Mouse (Mus musculus): ENCODE results near the gene C130032M10Rik.
"Not testable (repeated sequence)": the region's sequence is repeated elsewhere in the genome, so short reads cannot be mapped to it uniquely, and the experiment has no call there.

Gene C130032M10Rik

DNA sequence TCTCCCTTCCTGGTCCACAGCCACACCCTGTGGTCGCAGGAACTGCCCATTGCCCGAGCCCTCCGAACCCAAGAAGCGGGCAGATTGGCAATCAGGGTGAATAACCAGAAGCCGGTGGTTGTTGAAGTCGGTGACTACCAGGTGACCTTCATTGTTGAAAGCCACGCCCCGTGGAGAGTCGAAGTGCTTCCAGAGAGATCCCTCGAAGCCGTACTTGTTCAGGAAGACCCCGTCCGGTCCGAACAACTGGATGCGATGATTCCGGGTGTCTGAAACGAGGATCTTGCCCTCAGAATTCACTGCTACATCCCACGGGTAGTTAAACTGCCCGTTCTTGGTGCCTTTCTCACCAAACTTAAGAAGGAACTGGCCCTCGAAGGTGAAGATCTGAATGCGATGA lies 2.7 kb upstream of the C130032M10Rik start:
- in situ Hi-C loops (cut with MboI; ENCODE audit: unreplicated experiment in 2 of 2): no loop called here

DNA sequence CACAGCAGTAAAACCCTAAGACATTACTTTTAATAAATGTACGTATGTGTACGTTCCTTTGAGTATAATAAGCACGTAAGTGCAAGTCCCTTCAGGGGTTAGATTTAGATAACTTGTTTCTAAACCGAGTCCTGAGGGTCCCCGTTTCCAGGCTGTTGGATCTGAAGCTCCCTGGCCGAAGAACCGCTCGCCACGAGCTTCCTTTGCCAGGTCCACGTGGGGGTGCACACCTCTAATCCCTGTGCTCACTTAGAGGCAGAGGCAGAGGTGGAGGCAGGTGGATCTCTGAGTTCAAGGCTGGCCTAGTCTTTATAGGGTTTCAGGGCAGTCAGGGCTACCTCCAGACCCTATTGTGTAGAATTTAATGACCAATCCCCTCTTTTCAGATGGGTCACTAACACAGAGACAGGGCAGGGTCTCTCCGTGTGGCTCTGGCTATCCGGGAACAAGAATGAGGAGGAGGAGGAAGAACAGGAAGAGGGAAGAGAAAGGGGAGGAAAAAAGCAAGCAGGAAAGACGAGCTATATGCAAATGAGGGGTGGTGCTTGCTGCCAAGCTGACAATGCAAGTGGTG lies 2.5 kb downstream of the C130032M10Rik start:
- in situ Hi-C loops (cut with MboI; ENCODE audit: unreplicated experiment in 2 of 2): no loop called here

DNA sequence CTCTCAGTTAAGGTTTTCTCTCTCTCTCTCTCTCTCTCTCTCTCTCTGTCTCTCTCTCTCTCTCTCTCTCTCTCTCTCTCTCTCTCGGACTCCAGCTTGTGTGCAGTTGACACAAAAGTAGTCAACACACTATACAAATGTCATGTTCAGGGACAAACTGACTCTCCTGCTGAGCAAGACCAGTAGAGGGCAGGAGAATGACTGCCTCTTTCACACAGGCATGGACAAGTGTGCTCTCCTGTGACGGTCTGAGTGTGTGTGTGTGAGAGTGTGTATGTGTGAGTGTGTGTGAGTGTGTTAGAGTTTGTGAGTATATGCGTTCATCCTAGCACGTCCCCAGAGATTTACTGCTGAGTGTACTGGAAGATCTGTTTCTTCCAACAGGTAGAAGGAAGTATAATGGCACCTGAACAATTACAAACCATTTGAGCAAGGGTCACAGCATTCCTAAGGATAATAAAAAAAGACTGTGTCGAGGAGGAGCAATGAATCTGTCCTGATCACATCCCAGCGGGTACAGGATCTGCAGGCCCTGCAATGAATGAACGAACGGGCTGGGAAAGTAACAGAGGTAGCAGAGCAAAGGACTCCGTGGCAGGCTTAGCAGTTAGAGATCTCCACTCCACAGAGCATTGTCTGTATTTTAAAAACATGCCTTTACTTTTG lies 3.4 kb downstream of the C130032M10Rik start:
- in situ Hi-C loops (cut with MboI; ENCODE audit: unreplicated experiment in 2 of 2): no loop called here

DNA sequence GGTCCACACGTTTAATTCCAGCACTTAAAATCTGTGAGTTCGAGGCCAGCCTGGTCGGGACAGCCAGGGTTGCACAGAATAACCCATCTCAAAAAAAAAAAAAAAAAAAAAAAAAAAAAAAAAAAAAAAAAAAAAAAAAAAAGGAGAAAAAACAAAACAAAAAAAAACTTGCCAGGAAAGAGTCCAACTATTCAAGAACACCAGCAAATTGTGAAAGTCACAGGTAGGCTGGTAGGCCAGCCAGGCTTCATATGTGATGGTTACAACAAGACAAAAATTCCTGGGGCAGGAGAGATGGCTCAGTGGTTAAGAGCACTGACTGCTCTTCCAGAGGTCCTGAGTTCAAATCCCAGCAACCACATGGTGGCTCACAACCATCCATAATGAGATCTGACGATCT lies 5.0 kb downstream of the C130032M10Rik start:
- in situ Hi-C loops (cut with MboI; ENCODE audit: unreplicated experiment in 2 of 2): not testable (repeated sequence)

DNA sequence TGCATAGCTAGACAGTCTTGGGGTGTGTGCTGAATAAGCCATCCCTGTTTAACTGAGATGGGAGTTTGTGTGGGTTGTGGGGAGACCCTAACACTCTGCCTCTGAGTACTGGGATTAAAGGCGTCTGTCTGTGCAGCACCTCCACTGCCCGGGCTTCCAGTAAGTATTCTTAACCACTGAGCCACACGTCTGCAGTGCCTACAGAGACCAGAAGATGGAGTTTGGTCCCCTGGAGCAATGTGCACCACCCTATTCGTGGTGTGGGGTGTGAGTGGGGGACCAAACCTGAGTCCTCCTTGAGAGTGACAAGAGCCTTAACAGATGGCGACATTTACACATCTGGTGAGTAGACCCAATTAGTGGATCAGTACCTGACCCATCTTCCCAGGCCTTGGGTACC lies 6.5 kb downstream of the C130032M10Rik start:
- in situ Hi-C loops (cut with MboI; ENCODE audit: unreplicated experiment in 2 of 2): no loop called here

DNA sequence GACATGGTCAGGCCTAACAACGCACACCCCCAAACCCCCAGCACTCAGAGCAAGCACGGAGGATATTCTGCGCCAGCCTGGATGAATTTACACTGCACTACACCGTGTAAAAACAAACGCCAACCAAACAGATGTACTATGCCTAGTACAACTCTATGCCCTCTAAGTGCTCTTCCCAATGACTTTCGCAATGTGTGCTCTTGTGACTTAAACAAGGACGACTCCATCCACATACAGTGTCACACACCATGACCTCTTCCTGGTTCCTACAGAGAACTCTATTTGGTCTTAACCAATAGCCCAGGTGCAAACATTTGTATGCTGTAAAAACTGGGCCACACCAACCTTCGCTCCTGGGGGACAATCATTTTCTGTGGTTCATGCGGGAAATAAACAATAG lies 7.0 kb downstream of the C130032M10Rik start:
- in situ Hi-C loops (cut with MboI; ENCODE audit: unreplicated experiment in 2 of 2): no loop called here

DNA sequence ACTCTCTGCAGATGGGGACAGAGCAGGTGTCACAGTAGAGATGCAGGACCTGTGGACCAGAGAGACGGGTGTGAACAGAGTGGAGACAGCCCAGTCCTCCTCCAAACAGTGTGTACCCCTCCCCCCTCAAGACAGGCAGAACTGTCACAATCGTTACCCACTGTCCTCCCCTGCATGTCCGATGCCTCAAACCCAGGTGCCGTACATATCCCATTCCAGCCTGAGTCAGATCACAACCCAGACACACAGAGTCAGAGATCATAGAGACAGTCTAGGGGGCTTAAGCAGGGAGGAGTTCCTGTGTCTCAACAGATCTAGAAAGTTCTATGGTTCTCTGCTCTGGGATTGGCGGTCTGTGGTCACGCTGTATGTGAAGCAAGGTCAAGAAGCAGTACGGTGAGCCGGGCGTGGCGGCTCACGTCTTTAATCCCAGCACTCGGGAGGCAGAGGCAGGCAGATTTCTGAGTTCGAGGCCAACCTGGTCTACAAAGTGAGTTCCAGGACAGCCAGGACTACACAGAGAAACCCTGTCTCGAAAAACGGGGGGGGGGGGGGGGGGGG lies 9.7 kb downstream of the C130032M10Rik start:
- in situ Hi-C loops (cut with MboI; ENCODE audit: unreplicated experiment in 2 of 2): no loop called here

DNA sequence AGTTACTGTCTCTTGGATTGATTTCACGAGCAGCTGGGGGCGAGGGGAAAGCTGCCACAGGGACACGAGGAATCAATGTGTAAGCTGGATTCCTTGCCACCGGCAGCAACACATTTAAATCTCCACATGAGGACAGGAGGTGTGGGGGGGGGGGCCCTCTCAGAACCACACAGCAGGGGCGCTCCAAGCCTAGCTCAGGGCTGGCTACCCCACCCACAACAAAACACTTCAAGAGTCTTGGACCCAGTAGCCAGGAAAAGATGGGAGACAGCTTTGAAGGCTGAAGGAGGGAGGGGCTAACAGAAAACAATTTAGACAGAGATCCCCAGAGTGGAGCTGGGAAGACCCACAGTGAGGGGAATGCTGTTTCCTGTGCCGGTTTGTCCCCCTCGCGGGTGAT lies 10.4 kb downstream of the C130032M10Rik start:
- in situ Hi-C loops (cut with MboI; ENCODE audit: unreplicated experiment in 2 of 2): no loop called here

DNA sequence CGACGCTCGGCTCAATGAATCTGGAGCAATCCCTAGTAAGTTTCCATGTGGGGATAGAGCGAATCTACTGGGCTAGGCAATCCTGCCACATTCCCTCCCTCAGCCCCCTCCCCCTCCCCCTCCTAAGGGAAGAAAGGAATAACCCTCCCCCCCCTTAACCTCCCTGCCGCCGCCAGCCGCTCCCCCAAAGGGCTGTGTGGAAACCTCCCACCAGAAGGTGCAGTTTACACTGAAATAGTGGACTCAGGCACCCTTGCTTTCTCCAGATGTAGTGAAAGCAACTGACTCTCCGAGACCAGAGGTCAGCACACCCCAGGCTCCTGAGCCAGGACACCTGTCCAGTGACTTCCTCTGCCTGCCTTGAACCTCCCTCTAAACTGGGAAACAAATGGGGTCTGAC lies 11.1 kb downstream of the C130032M10Rik start:
- in situ Hi-C loops (cut with MboI; ENCODE audit: unreplicated experiment in 2 of 2): no loop called here

DNA sequence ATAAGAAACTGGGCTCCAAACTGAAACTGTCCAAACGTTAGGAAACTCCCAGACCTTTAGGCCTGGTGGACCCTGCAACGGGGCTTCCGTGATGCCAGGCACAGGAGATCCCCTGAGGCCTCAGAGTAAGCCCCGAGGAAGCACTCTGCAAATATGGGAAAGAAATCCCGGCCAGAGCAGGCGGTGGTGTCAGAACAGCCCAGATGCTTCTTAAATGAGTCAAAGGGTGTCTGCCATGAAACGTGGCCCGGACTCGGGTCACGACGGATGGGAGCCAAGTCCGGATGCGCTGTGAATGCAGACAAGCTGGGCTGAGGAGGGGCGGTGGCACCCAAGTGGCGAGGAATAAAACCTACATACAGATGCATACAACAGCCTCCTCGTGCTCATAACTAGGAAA lies 11.6 kb downstream of the C130032M10Rik start:
- in situ Hi-C loops (cut with MboI; ENCODE audit: unreplicated experiment in 2 of 2): no loop called here

DNA sequence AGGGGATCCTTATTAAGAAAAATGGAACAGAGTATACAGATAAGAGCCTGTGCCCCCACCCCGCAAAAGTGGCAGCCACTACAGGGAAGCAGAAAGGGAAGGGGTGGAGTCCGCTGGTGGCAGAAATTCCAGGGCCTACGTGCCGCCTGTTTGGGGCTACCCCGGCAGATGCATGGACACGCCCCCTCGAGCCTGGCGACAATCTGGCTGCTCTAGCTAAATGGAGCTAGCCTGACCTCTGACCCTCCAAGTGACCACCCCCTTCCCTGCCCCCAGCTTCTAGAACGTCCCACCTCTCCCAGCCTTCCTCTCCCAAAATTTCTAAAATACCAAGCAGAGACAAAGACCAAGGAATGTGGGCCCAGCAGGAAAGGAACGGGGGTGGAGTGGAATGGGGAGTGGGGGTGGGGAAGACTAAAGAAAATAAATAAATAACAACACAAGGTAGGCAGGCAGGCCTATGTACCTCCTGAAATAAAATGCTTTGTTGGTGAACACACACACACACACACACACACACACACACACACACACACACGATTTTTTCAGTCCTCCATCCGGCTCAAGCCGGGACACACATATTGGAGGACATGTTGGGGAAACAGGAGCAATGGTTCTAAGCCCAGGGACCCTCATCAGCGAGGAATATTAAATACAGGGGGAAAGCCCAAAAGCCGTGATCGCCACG lies 12.6 kb downstream of the C130032M10Rik start:
- in situ Hi-C loops (cut with MboI; ENCODE audit: unreplicated experiment in 2 of 2): no loop called here

DNA sequence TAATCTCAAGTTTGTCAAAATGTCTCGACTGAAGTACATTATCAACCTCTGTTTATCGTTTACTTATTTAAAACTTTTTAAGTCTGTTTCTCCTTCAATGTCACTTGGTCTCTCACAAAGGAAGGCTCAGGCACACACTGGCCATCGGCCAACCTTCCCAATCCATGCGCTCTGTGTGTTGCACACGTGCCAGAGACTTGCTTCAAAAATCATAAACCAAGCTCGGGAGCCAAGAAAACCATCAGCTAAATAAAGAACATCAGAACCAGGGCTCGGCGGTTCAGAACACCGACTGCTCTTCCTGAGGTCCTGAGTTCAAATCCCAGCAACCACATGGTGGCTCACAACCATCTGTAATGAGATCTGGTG lies 13.2 kb downstream of the C130032M10Rik start:
- in situ Hi-C loops (cut with MboI; ENCODE audit: unreplicated experiment in 2 of 2): no loop called here

DNA sequence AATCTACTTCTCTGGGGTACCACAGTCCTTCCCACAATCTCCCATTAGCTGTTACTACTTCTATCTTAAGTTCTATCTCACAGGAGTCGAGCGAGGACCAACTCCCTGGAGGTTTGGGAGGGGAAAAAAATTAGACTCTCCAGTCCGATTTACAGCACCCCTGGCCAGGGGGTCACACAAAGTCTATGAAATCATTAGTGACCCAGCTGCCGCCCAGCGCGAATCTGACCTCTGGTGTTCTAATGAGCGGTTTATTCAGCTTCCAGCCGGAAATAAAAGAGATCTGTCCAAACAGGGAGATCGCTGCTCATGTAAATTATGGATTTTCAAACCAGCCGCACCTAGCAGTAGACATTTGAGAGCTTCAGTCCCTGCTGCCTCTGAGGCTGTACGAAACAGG lies 15.8 kb downstream of the C130032M10Rik start:
- in situ Hi-C loops (cut with MboI; ENCODE audit: unreplicated experiment in 2 of 2): no loop called here

DNA sequence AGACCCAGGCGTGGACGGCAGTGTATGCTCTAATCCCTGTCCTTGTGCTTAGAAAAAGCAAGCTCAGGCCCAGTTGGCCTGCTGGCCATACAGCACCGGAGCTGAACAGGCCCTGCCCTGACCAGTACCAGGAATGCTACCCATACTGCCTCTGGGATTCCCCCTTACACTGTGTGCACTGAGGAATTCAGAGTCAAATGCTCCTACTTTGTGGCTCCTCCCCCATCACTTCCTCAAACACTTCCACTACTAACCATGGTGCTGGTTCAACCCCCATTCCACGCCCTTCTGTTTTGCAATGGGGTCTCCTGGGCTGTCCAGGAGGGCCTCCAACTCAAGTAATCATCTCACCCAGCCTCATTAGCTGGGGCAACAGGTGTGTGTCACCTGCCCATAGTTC lies 18.4 kb downstream of the C130032M10Rik start:
- in situ Hi-C loops (cut with MboI; ENCODE audit: unreplicated experiment in 2 of 2): no loop called here

DNA sequence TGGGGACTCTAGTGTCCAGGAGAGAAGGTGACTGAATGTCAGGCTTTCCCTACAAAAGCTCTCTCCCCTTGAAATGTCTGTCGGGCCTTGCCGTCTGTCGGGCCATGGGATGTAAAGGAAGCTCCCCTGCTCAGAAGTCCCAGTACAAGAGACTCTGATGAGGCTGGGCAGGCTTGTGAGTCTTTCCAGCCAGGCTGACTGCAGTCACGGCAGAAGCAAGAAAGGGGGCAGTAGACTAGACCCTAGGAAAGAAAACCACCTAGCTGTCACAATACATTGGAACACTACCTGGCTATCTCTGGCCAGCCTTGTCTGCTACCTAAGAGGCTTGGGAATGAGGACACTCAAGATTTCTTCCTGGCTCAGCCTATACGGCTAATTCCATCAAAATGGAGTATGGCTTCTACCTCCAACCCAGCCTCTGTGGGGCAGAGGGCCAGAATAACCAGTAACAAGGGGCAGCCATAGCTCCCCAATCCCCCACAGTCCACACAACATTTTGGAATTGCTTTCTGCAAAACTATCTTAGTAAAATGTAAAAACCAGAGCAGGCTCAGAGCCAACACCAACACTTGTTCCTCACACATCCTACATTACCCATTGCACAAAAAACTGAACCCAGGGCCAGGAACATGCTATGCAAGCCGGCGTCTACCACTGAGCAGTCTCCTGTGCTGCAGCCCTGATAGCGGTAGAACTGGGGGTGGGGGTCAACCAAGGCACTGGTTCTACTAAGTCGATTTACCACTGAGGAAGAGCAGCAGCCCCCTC lies 19.4 kb downstream of the C130032M10Rik start:
- in situ Hi-C loops (cut with MboI; ENCODE audit: unreplicated experiment in 2 of 2): no loop called here

DNA sequence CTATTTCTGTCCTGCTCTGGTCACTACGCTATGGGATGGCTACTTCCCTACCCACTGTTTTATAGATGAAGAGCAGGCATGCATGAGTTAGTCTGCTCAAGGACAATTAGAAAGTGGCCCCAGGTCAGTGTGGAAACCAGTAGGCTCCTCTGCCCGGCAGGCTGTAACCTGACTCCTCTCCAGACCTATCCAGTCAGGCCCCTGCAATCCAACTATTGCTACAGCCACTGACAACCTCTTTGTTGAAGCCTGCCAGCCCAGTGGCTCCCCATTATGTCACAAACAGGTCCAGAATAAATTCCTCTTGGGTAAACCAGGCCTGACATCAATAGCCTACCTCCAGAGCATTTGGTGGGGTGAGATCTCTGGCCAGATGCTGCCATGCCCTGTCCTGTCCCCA lies 21.1 kb downstream of the C130032M10Rik start:
- in situ Hi-C loops (cut with MboI; ENCODE audit: unreplicated experiment in 2 of 2): no loop called here

DNA sequence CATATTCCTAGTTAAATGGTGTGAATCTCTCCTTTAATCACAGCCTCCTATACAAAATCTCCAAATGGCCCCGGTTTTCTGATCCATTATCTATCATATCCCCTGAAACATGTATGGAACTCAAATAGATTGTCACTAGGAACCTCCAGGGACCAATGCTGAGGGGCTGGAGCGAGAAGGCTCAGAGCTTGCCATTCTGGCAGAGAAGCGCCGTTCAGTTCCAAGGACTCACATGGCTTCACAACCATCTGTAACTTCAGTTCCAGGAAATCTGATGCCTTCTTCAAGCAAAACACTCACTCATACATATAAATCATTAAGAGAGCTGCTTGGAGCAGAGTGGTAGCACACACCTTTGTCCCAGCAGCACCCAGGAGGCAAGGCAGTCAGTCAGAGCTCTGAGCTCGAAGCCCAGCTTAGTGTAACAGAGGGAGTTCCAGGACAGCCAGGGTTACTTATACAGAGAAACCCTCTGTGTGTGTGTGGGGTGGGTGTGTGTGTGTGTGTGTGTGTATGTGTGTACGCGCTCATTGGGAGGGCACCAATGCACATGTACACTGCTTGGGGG lies 23.6 kb downstream of the C130032M10Rik start:
- in situ Hi-C loops (cut with MboI; ENCODE audit: unreplicated experiment in 2 of 2): no loop called here

DNA sequence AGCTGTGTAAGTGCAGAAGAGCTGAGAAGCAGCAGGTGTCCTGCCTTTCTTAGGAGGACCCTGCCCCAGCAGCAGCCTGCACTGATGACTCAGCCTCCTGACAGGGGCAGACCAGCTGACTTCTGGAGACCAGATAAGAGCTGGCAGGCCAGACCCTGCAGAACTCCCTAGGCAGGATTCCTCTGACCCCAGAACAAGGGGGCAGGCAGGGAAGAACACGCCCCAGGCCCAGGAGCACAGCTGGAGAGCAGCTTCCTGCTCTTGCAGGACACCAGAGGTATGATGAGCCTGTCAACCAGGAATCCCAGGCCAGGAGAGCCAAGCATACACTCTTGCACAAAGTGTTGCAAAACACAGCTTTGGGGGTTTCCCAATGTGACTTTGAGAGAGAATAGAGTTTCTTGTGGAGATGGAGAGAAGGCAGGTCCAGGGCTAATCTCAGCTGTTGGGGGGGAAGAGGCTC lies 25.8 kb downstream of the C130032M10Rik start:
- in situ Hi-C loops (cut with MboI; ENCODE audit: unreplicated experiment in 2 of 2): no loop called here

DNA sequence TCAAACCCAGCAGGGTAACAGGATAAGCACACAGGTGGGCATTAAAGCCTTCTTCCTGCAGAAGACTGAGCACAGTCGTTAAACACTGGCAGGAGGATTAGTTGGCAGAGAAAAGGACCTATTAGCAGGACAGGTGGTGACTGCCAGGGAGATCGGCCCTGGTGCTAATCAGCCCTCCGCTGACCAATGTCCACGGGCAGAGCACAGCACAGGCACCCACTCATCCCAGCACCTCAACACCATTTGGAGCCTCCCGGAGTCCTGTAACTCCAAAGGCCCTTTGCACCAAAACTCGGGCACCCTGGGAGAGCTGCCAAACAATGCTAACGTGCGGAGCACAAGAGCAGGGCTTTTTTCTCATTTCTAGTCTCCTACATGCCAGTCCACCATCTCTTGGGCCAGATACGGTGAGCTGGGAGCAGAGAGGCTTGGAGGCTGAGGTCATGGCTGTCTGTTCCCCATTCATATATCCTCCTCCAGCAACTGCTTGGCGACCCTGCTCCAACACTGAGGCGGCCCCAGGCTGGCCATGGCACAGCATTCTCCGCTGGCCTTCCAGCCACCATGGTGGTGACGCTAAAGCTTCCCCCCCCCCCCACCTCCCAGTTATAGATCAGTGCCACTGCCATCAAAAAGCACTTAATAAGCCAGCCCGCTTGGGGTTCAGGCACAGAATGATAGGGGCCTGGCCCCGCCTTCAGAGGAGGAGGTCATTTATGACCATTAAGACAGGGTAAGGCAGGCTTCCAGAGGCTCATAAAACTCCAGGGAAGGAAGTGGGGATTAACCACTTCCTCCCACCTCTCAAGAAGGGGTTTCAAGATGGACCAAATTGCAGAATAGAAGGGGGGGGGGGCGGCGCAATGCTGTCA lies 28.6 kb downstream of the C130032M10Rik start:
- in situ Hi-C loops (cut with MboI; ENCODE audit: unreplicated experiment in 2 of 2): no loop called here

Measured in v-Abl transformed pro-B cells (cell line).